Mouse (Mus musculus) naive thymus-derived CD4-positive, alpha-beta T cell, adult 5 months (primary cell): ENCODE results near the gene Ntf5. TPM values are rescaled to one million over a fixed set of nuclear protein-coding genes. Genes with fewer than 3 reads are reported as not detected.

Source experiments
- polyA plus RNA-seq: library from polyadenylated mRNA; unstranded; fragments of 100-300 nt; shearing (Covaris generic); gene quantifications from one replicate; pipeline ENCODE4 v1.2.1, GENCODE M21; 2017

Gene Ntf5
- polyA plus RNA-seq = not detected

GRCm38 (mm10) chr7:45413113-45413863 lies at the start of gene Ntf5:
Gene Ntf5, plus strand, starts transcription at chr7:45413695.

DNA sequence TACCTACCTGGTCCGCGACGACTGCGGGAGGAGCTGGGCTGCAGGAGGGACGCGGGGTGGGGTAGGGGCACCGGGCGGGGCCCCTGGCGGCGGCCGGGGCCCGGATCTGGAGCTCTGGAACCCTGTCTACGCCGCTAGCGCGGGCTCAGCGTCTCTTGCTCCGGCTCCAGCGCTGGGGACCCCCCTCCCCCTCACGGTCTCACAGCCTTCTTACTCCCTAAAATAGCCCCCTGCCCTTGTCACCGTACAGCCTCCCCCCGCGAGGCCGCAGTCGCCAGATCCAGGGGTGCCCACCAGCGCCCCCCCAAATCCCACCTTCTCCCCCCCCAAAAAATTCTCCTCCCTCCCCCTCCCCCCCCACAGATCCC lies 46.9 kb upstream of the Ntf5 start, which contains the start of gene Ppfia3:
TSS of gene Ppfia3 (minus strand) at position 368 of the 368 bp plus-strand sequence.

DNA sequence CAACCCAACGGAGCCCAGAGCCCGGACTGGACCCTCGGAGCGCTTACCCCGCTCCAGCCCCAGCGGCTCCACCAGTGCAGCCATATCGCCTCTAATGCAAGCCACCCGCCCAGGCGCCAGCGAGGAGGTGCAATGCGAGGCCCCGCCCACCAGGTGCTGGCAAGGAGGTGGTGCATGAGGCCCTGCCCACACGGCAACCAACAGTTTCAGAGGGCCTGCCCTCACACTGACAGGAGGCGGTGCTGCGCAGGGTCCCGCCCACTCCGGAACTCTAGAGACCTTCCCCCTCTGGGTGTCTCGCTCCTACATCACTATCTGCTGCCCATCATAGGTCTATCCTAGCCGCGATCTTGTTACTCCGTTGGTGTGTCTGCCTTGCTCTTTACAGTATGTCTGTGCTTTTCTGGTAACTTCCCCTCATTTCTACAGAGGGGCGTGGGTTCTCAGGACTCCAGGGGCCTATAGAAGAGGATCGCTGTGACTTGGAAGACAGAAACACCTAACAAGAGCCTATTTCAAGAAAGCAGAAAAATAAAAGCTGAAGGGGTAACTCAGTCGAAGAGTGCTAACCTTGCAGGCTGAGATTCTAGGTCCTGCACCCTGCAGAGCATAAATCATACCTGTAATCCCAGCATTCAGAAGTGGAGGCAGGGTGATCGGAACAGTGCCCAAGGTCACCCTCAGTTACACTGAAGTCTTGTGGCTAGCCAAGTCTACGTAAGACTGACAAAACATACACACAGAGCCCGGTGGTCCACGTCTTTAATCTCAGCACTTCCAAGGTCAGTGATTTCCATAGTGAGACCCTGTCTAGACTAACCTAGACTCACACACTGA lies 42.8 kb upstream of the Ntf5 start, which contains the start of gene Lin7b:
TSS of gene Lin7b (minus strand) at position 109 of the 837 bp plus-strand sequence.

DNA sequence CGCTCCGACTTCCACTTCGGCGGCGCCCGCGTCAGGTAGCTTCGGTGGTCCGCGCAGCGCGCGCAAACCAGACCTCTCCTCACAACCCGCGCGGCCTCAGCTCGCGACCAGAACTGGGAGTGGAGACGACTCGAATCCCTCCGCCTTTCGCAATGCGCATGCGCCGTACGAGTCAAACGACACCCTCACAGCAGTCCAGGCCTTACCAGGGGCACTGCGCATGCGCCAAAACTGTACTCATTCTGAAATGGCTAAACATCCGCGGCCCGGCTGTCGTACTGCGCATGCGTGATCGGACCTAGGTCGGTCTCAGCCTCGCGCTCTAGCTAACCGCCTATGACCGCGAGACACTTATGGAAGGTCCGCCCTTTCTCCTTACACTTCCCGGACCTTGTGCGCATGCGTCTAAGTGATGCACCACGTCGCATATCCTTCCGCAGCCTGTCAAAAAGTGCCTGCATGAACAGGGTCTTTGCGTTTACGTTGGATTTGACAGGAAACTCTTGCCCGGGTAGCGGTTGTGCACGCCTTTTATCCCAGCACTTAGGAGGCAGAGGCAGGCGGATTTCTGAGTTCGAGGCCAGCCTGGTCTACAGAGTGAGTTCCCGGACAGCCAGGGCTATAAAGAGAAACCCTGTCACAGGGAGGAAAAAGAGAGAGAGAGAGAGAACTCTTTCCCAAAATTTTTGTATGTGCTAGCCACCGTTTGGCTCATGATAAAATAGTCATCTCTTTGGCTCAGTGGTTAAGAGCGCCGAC lies 17.7 kb upstream of the Ntf5 start, which contains the start of gene Snrnp70:
TSS of gene Snrnp70 (minus strand) at position 165 of the 759 bp plus-strand sequence.

GRCm38 (mm10) chr7:45405091-45406075 lies 8.1 kb upstream of the Ntf5 start, which contains the start of gene Kcna7:
Gene Kcna7, plus strand, starts transcription at chr7:45405653.

GRCm38 (mm10) chr7:45420615-45420919 lies 7.1 kb downstream of the Ntf5 start, which contains the start of gene Lhb:
Gene Lhb, plus strand, starts transcription at chr7:45420820.

DNA sequence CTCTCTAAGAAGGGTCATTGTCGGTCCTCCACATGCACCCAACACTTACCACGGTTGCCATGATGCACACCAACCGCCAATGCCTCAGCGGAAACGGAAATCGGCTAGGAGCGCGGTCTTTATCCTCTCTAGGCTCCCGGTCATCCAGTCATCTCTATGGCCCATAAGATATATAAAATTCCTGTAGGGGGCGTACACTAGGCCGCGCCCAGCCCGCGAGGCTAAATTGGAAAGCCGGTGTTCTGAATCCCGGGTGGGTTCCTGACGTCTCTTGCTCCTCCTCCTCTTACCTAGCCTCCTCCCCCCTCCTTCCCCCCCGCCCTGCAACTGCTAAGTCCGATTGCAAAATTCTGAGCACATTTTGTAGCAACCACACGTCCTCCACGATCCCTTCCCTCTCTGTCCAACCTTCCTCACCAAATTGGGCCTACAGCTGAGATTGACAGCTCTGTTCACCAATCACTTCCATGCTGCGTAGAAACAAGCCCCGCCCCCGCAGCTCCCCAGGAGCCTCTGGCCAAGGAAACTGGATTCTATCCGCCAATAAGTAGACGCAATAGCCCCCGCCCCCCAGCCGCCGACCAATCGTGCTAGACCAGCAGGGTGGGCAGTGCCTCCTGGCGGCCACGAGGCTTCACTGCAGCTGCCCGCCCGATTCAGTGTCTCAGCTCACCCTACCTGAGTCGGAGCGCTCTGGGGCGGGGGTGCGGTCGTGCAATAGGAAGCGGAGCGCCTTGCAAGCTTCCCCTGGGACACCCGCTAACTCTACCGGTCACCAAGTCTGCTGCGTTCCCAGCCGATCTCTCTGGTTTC lies 20.9 kb downstream of the Ntf5 start, which contains the start of gene Gys1:
TSS of gene Gys1 (plus strand) at position 642 of the 813 bp plus-strand sequence.

DNA sequence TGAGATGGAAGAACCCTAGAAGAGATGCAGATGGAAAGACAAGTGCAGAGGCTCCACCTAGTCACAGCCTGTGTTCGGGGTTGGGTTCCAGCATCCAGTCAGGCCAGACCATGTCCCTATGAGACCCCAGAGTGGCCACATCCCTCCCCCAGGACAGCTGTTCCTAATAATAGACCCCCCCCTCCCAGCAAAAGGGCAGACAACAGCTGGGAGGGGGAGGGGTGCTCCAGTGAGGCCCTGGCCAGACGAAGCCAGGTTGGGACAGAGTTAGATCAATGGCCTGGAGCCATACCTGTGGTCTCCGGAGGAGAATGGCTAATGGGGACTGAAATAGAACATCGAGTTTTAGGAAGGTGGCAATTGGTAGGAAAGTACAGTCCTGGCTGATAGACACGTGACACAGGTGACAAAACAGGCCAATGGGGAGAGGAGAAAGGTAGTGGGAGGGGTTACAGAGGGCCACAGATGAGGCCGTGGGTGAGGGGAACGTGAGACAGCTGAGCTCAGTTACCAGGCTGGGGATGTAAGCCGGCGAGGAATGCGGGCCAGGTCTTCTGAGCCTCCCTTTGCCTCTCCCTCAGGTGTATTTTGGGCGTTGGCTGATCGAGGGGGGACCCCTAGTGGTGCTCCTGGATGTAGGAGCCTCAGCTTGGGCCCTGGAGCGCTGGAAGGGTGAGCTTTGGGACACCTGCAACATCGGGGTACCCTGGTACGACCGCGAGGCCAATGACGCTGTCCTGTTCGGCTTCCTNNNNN lies 24.2 kb downstream of the Ntf5 start, which contains the start of gene Ruvbl2:
TSS of gene Ruvbl2 (minus strand) at position 576 of the 756 bp plus-strand sequence.

GRCm38 (mm10) chr7:45459564-45460140 lies 46.2 kb downstream of the Ntf5 start, which contains the start of gene Ftl1:
Gene Ftl1, minus strand, starts transcription at chr7:45459884.

GRCm38 (mm10) chr7:45466283-45467089 lies 53.0 kb downstream of the Ntf5 start, which contains the start of gene Bax:
Gene Bax, minus strand, starts transcription at chr7:45466898.

Other genes starting within 250 kb of the Ntf5 start
- gene Slc17a7, start 249.7 kb upstream of the Ntf5 start, polyA plus RNA-seq = 0.20 TPM
- not detected for gene Gfy, start 234.1 kb upstream of the Ntf5 start, polyA plus RNA-seq
- not detected for gene Pth2, start 232.7 kb upstream of the Ntf5 start, polyA plus RNA-seq
- gene Ccdc155, start 208.8 kb upstream of the Ntf5 start, polyA plus RNA-seq = not detected
- gene Dkkl1, start 201.5 kb upstream of the Ntf5 start, polyA plus RNA-seq = 2.7 TPM
- 0.95 TPM for gene Tead2, start 197.9 kb upstream of the Ntf5 start, polyA plus RNA-seq
- gene Cd37, start 174.6 kb upstream of the Ntf5 start, polyA plus RNA-seq = 402 TPM
- not detected for gene Slc6a16, start 172.6 kb upstream of the Ntf5 start, polyA plus RNA-seq
- gene Slc6a21, start 136.2 kb upstream of the Ntf5 start, polyA plus RNA-seq = not detected
- 8.0 TPM for gene Trpm4, start 79.9 kb upstream of the Ntf5 start, polyA plus RNA-seq
- gene Hrc, start 78.4 kb upstream of the Ntf5 start, polyA plus RNA-seq = not detected
- not detected for gene Ppfia3, start 46.7 kb upstream of the Ntf5 start, polyA plus RNA-seq
- not detected for gene Lin7b, start 43.1 kb upstream of the Ntf5 start, polyA plus RNA-seq
- gene Snrnp70, start 18.0 kb upstream of the Ntf5 start, polyA plus RNA-seq = 236 TPM
- gene Kcna7, start 8.0 kb upstream of the Ntf5 start, polyA plus RNA-seq = not detected
- gene Lhb, start 7.1 kb downstream of the Ntf5 start, polyA plus RNA-seq = not detected
- 8.8 TPM for gene Gys1, start 21.1 kb downstream of the Ntf5 start, polyA plus RNA-seq
- gene Ruvbl2, start 24.4 kb downstream of the Ntf5 start, polyA plus RNA-seq = 33.7 TPM
- 2,872 TPM for gene Ftl1, start 46.2 kb downstream of the Ntf5 start, polyA plus RNA-seq
- gene Bax, start 53.2 kb downstream of the Ntf5 start, polyA plus RNA-seq = 198 TPM
- gene Tulp2, start 68.2 kb downstream of the Ntf5 start, polyA plus RNA-seq = 6.5 TPM
- not detected for gene Gm45808, start 73.1 kb downstream of the Ntf5 start, polyA plus RNA-seq
- 0.16 TPM for gene Dhdh, start 75.1 kb downstream of the Ntf5 start, polyA plus RNA-seq
- gene Nucb1, start 96.7 kb downstream of the Ntf5 start, polyA plus RNA-seq = 133 TPM
- gene Ppp1r15a, start 112.6 kb downstream of the Ntf5 start, polyA plus RNA-seq = 587 TPM
- gene Plekha4, start 112.6 kb downstream of the Ntf5 start, polyA plus RNA-seq = 1.0 TPM
- 0.66 TPM for gene Hsd17b14, start 141.2 kb downstream of the Ntf5 start, polyA plus RNA-seq
- 123 TPM for gene Bcat2, start 156.5 kb downstream of the Ntf5 start, polyA plus RNA-seq
- gene Fgf21, start 201.8 kb downstream of the Ntf5 start, polyA plus RNA-seq = not detected
- gene Fut1, start 203.6 kb downstream of the Ntf5 start, polyA plus RNA-seq = not detected
- gene Izumo1, start 208.1 kb downstream of the Ntf5 start, polyA plus RNA-seq = not detected
- gene Rasip1, start 213.8 kb downstream of the Ntf5 start, polyA plus RNA-seq = 0.41 TPM
- not detected for gene Mamstr, start 226.3 kb downstream of the Ntf5 start, polyA plus RNA-seq